Mouse (Mus musculus): ENCODE measurements around the gene Pxylp1.

DNA sequence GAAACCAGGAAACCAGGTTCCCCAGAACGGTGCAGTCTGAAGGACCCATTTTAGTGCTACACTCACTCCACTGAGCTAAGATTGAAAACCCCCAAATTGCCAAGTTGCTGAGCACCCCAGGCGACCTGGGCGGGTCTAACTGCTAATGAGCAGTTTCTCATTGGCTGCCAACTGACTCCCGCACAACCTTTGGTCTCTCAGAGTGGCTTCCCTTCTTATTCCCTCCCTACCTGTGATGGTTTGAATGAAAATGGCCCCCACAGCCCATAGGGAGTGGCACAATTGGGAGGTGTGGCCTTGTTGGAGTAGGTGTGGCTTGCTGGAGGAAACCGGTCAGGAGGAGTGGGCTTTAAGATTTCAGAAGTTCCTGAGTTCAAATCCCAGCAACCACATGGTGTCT lies 58.9 kb downstream of the Pxylp1 start:
- TF ChIP-seq CTCF (IDR thresholded peaks at IDR 0.05; ENCODE audit: low read depth, low read length) (no peak), POLR2A (IDR thresholded peaks at IDR 0.05; ENCODE audit: borderline replicate concordance, low read depth, low read length) (no peak)

Data from bone marrow macrophage, adult 2 months (primary cell).